Mouse (Mus musculus) testis, postnatal 14 days (tissue): ENCODE results near the gene Spred2.

Source experiments
- DNase-seq: peaks from one replicate; pipeline ENCODE4 v3.0.0; 2021; ENCODE audit warnings: low spot score

Spred2 gene

GRCm38 (mm10) chr11:19983298-19983697 is 59.1 kb downstream of the Spred2 start:
- no peak for DNase-seq

- DNase-seq: no peak
Observed at GRCm38 (mm10) chr11:19984029-19984428, 59.9 kb downstream of the Spred2 start.

- DNase-seq: no peak
Observed at GRCm38 (mm10) chr11:19985283-19985854, 61.2 kb downstream of the Spred2 start.

GRCm38 (mm10) chr11:19986443-19986861 is 62.3 kb downstream of the Spred2 start:
- no peak for DNase-seq

GRCm38 (mm10) chr11:19986871-19987755 is 62.9 kb downstream of the Spred2 start:
- no peak for DNase-seq

GRCm38 (mm10) chr11:19987756-19988091 is 63.5 kb downstream of the Spred2 start:
- no peak for DNase-seq

GRCm38 (mm10) chr11:19988224-19988623 is 64.0 kb downstream of the Spred2 start:
- DNase-seq: no peak

GRCm38 (mm10) chr11:19988631-19989030 is 64.5 kb downstream of the Spred2 start:
- no peak for DNase-seq

GRCm38 (mm10) chr11:19989141-19989910 is 65.2 kb downstream of the Spred2 start:
- no peak for DNase-seq

GRCm38 (mm10) chr11:19990731-19991130 is 66.6 kb downstream of the Spred2 start:
- no peak for DNase-seq

- no peak for DNase-seq
Observed at GRCm38 (mm10) chr11:19991303-19991976, 67.3 kb downstream of the Spred2 start.

- DNase-seq: no peak
Observed at GRCm38 (mm10) chr11:19992341-19993281, 68.4 kb downstream of the Spred2 start.

GRCm38 (mm10) chr11:19993753-19994152 is 69.6 kb downstream of the Spred2 start:
- no peak for DNase-seq

GRCm38 (mm10) chr11:19994262-19994790 is 70.2 kb downstream of the Spred2 start:
- no peak for DNase-seq

- DNase-seq: no peak
Observed at GRCm38 (mm10) chr11:19997940-19998339, 73.8 kb downstream of the Spred2 start.

GRCm38 (mm10) chr11:20002883-20003282 is 78.7 kb downstream of the Spred2 start:
- DNase-seq: no peak

- no peak for DNase-seq
Observed at GRCm38 (mm10) chr11:20007701-20008100, 83.5 kb downstream of the Spred2 start.

- no peak for DNase-seq
Observed at GRCm38 (mm10) chr11:20011210-20011978, 87.2 kb downstream of the Spred2 start.

- DNase-seq: no peak
Observed at GRCm38 (mm10) chr11:20013366-20013765, 89.2 kb downstream of the Spred2 start.

- no peak for DNase-seq
Observed at GRCm38 (mm10) chr11:20017937-20018336, 93.8 kb downstream of the Spred2 start.
